Mouse (Mus musculus) heart, postnatal 36 days (tissue): ENCODE data around the gene Gldc. TPM values are rescaled to one million over a fixed set of nuclear protein-coding genes. Genes with fewer than 3 reads are reported as not detected.

ENCODE experiments used
- DNase-seq, 2 experiments: peaks; one replicate each; pipeline ENCODE4 v3.0.0; 2021 to 2022
- intact Hi-C: fragments of 180-260 bp; cut with DNase I; formaldehyde crosslinking; loops from one replicate; pipeline ENCODE4 v1.15.1; 2025
- total RNA-seq, 2 experiments: library from RNA; stranded (reverse); gene quantifications; 2 replicates each; pipeline ENCODE4 v1.2.3; 2021

Gldc gene
- total RNA-seq, 2 experiments from 2014 or later: 0.11 to 0.14 TPM

DNA sequence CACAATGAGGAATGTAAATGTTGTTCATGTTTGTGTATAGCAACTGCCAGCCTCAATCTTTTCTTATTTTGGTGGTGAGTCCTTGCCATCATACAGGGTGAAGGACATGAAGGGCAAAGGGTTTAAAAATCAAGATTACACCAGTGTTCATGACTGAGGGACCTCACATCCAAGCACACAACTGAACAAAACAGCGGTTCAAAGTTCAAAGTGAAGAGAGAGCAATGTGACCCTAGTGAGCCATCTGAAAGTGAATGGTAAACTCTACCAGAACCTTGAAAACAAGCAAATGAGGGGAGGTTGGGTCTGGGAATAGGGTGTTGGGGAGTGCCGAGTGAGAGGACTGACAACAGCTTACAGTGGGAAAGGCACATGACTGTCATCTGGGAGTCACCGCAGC is 63.8 kb downstream of the Gldc start:
- intact Hi-C loops: no loop called here

DNA sequence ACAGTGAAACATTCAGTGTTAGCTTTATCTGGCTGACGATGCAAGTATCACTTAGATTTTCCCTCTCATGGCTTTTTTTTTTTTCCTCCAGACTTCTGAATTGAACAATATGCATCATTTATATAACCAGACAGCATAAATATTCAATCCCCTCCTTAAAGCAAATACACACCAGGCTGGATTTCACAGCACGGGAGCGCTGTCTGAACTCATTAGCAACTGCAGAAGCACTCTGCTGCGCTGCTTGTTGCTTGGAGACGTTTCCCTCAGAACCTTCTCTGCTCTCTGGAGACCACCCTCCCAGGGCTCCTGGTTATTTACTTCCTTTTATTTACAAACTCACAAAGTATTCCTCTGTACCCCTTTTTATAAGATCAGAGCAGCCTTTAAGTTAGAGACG is 66.1 kb downstream of the Gldc start:
- DNase-seq: no peak
- intact Hi-C loops: no loop called here

More for the DNA sequence above, 63.8 kb downstream of the Gldc start:
- no peak for DNase-seq

DNA sequence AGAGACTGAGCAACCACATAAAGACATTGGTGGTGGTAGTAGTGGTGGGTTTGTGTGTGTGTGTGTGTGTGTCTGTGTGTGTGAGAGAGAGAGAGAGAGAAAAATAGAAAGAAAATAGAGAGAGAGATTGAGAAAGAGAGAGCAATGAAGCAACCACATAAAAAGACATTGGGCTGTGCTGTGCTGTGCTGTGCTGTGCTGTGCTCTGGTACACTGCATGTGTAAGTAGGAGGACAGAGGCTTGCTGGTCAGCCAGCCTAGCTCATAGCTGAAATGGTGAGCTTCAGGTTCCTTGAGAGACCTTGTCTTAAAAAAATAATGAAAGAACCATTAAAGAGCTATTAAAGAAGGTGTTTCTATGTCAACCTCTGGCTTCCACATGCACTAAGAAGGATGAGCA is 66.6 kb downstream of the Gldc start:
- no peak for DNase-seq
- intact Hi-C loops: no loop called here

DNA sequence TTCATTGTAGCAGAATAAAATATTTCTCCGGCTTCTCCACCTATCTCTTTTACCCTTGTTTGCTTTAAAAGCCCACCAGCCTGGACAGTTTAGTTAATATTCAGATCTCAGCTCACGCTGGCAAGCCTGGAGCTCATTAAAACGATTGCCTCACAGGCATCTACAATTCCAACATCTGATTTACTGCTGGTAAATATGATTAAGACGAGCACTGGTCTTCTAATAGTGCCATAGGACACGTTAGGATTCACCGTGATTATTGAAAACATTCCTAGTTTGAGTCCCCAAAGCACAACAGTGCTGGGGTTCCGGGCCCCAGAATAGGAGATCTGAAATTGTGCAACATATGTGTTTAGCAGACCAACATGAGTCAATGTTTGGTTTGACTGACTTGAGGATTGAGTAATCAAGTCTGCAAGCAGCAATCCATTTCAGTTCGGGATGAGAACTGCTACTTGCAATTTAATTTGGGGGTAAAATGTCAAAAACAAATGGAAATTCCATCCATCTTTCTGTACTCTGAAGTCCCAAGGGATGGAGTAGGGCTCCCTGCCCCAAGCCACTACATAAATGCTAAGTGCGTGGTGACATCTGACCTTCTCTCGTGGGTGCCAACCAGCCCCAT is 67.9 kb downstream of the Gldc start:
- no peak for DNase-seq
- intact Hi-C loops: no loop called here

DNA sequence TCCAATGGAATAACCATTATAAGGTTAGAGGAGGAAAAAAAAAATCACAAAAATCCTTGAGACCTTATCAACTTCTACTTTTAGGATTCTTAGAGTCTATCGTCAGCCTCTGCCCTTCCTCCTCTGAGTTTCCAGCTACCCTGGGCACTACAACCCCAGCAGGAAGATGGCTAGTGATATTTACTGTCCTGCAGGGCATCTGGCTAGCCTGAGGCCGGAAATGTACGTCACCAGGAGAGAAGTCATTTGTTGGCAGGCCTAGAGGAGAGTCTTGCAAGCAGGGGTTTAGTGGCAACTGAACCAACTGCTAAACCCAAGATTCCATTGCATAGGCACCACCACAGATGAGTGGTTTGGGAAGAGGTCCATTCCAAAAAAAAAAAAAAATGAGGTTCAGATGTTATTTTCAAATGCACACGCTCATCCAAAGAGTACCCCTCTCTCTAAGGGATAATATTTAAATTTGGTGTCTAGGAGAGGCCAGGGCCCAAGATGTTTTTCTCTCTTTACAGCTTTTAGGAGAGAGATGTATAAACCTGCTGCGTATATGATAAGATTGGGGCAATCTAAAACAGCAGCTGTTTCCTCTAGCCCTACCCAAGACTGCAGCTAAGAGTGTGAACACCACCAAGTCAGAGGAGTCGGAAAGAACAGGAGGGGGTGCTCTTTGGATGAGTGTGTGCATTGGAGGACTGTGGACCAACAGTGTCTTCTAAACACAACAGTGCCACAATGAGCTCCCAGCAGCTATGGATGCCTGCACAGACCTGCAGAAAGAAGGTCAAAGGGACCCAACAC is 70.0 kb downstream of the Gldc start:
- no peak for DNase-seq
- intact Hi-C loops: no loop called here

DNA sequence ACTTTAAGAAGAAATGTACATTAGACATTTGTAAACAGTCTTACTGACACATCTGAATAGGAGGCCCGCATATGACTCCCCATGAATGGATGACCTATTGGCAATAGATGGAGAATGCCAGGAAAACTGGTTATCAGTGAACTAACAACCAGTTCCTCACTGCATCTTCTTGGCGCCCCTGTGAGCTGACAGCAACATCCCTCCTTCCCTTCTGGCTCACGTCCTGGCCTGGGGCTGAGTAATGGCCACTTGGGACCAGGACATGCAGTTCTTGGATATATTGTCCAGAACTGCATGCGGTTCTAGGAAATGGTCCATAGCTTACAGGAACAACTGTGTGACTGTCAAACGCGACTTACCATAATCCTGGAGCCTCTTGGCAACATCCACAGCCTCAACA is 72.6 kb downstream of the Gldc start:
- DNase-seq: peak; percentile 27
- intact Hi-C loops: no loop called here

DNA sequence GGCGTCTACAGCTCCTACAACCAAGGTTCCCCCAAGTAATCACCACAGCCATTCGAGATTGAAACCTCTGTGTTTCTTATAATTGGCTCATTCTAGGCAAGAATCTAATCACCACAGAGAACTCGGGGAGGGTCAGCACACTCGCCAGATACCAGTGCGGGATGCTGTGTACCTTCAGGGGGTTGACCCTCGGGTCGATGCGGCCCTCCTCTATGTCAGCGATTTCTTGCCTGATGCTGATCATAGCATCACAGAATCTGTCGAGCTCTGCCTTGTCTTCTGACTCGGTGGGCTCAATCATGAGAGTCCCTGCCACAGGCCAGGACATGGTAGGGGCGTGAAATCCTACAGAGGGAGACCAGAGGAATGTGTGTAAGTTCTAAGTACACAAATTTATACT is 74.7 kb downstream of the Gldc start:
- intact Hi-C loops: no loop called here
- DNase-seq: no peak

DNA sequence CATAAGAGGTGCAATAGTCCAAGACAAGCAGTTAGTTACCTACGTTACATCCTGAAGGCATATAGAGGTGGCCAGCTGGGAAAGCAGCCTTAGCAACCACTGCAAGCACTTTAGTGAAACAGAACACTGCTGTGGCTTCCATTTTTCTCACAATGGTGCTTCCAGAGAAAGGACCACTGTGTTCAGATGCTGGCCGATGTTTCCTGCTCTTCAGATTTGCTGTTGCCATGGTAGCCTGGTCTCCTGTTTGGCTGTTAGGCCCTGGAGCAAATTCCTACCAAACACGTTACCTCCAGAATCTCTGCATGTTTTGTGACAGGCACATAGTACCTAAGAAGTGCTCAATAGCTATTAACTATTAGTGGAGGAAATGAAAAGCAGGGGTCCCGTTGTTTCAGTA is 78.2 kb downstream of the Gldc start:
- intact Hi-C loops: no loop called here
- DNase-seq: no peak

DNA sequence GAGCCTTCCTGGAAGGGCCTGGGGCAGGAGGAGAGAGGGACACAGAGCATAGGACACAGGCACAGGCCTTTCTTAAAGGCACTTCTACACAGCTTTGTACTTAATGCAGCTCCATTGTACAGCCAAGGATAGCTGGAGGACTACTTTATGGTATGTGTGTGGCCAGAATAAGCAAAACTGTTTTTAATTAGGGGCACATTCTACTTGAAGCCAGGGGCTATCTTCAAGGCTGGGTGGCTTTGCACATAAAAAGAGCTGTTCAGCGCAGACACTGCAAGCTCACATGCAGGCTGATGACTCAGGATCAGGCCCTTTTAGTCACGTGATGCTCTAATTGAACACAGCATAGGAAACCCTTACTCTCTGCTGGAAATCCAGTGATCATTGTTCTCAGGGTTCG is 79.0 kb downstream of the Gldc start:
- intact Hi-C loops: no loop called here

DNA sequence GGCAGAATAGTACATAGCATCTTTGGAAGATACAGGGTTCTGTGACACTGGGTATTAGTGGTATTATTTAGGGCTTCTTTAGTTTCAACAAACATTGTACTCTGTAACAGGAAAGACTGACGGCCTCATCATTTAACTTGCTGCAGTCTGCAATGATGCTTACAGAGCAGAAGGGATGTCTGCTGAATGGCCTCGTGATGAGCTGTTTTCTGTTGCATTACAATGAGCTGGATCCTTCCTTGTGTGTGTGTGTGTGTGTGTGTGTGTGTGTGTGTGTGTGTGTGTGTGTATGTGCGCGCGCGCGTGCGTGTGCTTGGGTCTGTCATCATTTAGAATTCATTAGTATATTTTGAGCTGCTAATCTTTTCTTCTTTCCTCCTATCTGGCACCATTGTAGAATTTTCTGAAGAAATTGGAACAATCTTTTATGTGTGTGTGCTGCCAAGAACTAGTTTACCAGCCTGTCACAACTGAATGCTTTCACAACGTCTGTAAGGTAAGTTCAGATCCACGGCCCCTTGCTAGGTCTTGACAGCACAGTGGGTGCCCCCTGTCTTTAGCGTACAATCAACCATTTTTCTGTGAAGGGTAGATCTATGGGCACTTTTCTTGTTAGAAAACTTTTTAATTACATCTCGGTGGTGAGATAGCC is 83.5 kb downstream of the Gldc start:
- intact Hi-C loops: no loop called here
- DNase-seq: no peak

More for the DNA sequence above, 79.0 kb downstream of the Gldc start:
- DNase-seq: no peak

DNA sequence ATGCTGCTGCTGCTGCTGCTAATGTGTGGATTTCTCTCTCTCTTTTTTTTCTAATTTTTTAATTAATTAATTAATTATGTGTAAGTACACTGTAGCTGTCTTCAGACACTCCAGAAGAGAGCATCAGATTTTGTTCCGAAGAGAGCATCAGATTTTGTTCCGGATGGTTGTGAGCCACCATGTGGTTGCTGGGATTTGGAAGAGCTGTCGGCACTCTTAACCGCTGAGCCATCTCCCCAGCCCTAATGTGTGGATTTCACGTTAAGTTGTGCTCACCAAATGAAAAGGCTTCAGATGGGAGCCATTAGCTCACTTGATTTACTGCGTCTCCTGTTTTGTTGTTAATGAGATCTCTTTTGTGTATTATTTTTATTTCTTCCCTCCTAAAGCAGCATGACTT is 85.1 kb downstream of the Gldc start:
- DNase-seq: no peak
- intact Hi-C loops: no loop called here

DNA sequence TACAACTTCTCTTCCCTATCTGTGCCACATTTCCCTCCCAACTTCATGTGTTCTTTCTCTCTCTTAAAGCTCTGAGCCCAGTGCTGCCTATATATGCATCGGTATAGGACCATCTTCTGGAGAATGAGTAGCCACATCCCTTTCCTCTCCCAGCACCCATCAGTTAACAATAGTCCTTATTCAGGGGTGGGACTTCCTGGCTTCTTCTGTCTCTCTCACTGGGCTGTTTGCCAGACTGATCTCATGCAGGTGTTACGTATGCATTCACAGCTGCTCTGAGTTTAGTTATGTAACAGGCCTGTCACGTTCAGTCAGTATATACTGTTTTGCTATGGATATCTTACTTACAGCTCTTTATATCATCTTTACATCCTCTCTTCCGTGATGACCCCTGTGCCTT is 109.4 kb downstream of the Gldc start:
- no peak for DNase-seq
- intact Hi-C loops: no loop called here

DNA sequence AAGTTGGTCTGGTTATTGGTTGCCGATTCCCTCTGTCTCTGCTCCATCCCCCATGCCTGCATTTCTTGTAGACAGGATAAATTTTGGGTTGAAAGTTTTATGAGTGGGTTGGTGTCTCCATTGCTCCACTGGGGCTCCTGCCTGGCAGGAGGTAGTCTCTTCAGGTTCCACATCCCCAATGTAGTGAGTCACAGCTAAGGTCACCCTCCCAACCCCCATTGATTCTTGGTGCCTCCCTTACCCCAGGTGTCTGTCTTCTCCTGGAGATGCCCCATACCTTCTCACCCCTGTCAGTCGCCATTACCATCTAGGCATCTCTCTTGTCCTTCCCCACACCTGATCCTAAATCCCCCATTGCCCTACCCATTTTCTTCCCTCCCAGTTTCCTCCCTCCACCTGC is 121.0 kb downstream of the Gldc start:
- no peak for DNase-seq
- intact Hi-C loops: no loop called here

DNA sequence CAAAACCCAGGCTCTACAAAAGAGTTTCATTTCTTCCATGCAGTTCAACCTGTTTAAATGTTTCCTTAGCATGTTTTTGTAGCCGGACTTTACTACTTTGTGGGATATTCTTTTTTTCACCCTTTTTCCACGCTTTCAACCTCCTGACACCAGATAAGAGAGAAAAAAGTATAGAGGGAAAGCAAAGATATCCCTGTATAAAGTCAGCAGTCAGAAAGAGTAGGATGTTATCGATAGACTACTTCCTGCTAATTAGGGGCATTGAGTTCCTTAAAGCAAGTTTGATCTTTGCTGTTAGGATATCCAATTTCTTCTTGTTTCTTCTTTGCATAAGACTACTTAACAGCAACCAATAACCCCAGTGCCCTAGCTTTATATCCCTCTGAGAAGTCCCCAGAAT is 123.8 kb downstream of the Gldc start:
- no peak for DNase-seq
- intact Hi-C loops: no loop called here

DNA sequence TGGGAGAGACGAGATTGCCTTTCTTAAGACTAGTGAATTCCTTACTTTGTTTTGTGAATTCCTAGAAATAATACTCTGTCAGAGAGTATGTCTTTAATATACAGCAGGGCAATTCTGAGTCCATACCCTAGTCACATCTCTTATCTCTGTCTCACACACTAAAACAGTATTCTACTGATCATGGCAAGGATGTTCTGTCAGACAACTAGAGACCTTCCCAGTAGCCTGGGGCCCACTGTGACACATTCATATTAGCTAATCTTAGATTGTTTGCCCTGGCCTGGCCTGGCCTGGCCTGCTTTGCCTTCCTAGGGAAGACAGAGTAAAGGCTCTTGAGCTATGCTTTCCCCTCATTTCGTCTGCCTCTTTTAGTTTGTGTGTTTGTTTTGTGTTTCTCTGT is 124.6 kb downstream of the Gldc start:
- DNase-seq: no peak
- intact Hi-C loops: no loop called here

Other genes starting within 250 kb of the Gldc start
- gene Trpd52l3, start 171.6 kb downstream of the Gldc start, total RNA-seq: not detected
- gene Uhrf2, start 144.9 kb downstream of the Gldc start, total RNA-seq: 10 to 100 TPM; 21.8 to 25.0 TPM
- gene Mbl2, start 57.5 kb upstream of the Gldc start, total RNA-seq: not detected